Mouse (Mus musculus) layer of hippocampus, postnatal 14 days (tissue): Measurements from ENCODE around the gene Ankrd40. TPM values are rescaled to one million over a fixed set of nuclear protein-coding genes. Genes with fewer than 3 reads are reported as not detected.

Experiments
- DNase-seq, 2 experiments: peaks; one replicate each; pipeline ENCODE4 v3.0.0; 2021 to 2022; ENCODE audit warnings: low spot score in 2 of 2, mixed read lengths in 1 of 2
- total RNA-seq, 2 experiments: library from RNA; stranded (reverse); gene quantifications; 2 replicates each; pipeline ENCODE4 v1.2.3; 2021

The Ankrd40 gene
- total RNA-seq, 2 experiments from 2014 or later = 99.2 to 104 TPM

DNA sequence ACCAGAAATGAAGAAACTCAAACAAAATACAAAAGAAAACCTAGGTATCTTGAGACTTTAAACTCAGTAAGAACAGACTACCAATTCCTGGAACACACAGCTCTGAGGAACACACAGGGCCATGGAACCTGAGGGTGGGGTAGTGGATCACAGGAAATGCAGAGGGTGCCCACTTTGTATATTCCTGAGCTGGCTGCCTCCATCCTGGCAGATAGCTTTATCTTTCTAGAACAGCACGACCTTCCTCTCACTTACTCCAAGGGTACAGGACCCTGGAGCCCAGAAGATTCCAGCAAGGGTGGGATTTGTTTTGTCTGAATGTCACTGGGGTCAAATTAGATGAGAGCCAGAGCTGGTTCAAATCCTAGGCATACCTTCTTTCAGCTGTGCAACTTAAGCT is 22.5 kb downstream of the Ankrd40 start:
- DNase-seq = no peak

DNA sequence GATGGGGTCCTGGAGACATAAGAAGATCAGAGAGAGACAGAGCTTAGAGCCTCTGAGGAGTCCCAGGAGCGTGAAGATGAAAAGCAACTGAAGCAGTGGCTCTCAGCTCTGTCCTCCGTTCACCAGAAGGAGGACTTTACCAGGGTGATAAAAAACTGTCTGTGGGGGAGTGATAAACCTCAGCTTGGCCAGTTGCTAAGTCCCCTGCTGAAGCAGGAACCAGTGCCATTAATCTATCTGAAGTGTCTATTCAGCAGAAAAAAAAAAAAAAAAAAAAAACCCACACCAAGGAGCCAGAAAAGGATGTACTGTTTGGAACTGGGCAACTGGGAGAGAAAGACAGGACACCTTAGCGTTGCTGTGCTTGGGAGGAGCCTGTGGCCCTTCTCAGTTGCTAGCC is 23.3 kb downstream of the Ankrd40 start:
- no peak for DNase-seq

DNA sequence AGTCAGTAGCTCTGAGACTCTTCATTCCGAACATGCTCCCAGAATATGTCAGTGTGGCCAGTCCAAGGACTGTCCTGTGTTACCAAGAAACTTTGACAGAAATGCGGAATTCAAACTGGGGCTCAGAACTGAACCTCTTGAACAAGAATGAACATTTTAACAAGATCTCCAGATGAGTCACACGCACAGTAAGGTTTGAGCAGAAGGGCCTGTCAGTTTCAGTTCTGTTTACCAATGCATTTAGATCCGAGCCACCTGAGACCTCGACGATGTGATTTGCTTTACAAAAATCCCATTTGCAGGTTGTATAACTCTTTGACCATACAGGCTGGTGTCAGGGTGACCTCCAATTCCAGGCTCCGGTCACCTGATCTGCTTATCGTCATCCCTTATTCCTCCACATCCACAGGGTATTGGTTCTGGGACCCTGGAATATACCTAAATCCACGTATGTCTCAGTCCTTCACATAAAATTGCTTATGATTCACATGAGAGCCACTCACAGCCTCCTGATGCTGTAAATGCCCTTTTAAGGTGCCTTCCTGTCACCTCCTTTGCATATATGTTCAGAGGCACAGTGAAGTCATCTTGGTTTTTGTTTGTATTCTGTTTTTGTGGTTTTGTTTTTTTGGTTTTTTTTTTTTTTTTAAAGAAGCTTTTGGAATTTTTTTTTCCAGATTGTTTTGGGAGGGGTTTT is 27.9 kb downstream of the Ankrd40 start:
- no peak for DNase-seq

DNA sequence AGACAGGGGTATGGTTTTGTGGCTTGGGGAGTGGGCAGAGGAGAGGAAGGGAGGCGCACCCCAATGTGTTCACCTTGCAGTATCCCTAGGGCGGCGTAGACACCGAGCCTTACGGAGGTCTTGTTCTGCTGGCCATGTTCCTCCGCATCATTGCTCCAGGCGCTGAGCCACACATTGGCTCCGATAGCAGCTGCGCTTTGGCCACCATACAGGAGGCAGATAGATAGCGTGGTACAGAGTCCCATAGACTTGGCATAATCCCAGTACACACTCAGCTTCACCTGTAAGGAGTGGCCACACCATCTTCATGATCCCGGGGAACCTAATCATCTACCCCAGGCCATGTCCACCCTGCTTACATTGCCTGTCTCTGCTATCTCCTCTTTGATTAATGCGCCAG is 31.4 kb downstream of the Ankrd40 start:
- DNase-seq = no peak

DNA sequence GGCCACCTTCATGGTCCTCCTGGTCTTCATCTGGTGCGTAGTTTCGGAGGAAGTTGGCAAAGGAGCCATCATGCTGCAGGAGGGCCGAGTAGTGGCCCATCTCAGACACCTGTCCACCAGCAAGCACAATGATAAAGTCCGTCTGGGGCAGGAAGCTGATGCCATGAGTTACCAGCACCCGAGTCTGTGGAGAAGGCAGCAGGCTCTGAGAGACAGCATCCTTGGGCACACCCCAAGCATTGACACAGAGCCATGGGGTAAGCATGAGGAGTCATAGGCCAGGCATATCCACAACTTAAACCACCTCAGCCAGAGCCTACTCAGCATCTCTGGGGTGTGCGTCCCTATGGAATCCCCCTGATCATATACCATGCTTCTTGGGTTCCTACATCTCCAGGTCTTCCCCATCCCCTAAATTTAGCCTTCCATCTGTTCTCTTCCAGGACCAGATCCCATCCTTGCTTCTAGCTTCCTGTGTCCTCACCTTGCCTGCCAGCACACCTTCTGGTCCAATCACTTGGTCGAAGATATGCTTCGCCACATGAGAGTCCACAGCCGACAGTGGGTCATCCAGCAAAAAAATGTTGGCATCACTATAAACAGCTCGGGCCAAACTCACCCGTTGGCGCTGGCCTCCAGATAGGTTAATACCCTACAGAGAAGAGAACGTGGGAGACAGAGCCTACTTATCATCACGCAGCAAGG is 33.5 kb downstream of the Ankrd40 start:
- no peak for DNase-seq

DNA sequence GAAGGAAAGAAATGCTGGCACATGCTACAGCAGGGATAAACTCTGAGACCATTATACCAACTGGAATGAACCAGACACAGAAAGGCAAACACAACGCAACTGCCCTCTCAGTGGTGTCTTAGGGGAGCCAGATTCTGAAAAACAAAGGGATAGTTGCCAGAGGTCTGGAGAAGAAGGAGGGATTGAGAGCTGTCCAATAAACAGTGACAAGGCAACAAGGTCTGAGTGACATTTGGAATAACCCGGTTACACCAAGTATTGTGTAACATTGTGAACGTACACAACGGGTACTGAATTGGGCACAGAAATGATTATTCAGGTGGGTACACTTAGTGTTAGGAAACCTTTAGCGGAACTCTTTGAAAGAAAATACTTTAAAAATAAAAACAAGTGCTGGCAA is 34.3 kb downstream of the Ankrd40 start:
- no peak for DNase-seq

DNA sequence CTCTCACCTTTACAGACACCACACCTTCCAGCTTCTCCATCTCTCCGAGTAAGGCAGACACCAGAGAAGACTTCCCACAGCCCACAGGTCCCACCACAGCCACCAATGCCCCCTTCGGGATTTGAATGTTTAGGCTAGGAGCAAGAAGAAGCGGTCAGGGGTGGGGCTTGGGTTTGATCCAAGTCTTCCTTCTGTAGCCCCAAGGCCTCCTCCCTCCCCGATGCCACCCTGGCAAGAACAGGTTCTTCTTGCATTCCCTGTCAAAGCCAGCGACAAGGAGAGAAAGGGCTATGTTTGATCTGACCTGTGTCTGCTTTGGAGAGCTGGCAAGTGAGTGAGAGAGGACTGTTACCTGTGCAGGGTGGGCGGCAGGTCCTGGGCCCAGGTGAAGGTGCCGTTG is 35.9 kb downstream of the Ankrd40 start:
- no peak for DNase-seq

DNA sequence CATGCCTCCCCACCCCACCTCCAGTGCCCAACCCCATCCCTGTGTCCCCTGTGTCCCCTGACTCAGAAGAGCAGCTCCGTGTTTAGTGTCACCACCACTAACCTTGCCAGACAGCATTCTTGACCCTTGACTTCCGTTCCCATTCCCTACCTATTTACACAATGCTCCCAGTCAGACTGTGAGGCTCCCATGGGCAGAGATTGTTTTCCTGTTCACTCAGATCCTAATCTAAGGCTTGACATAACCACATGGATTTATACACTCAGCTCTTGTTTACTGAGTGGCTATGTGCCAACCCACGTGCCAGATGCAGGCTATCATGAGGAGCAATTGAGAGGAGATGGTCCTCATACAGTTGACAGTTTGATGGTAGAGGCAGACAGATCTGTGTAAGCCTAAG is 37.5 kb downstream of the Ankrd40 start:
- DNase-seq = no peak

DNA sequence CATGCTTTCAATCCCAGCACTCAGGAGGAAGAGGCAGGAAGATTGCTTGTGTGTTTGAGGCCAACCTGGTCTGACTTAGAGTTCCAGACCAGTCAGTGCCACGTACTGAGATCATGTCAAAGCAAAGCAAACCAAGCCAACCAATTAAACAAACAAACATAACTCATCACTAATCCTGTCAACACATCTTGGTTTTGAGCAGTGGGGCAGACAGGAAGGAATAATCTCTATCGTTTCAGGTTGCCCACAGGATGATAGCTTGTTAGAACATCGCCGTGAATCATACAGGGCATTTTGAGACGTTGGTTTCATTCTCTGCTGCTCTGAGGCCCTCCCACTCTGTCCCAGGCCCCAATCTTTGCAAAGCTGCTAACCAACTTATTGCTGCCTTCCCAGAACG is 42.2 kb downstream of the Ankrd40 start:
- no peak for DNase-seq

DNA sequence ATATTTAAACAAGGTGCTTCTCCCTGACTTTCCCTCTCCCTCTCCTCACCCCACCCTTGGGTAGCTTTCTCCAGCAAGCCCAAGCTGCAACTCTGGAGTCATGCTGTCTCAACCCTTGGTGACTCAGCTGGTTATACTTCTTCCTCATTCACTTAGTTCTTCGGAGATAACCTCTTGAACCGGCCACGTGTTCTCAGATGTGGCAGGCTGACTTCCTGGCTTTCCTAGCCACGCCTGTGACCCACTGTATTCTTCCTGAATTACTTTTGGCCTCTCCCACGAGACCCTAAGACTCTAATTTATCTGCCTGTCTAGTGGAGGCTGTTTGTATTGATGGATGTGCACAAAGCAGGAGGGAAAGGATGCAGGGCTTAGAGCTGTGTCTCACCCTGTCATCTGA is 43.0 kb downstream of the Ankrd40 start:
- no peak for DNase-seq

DNA sequence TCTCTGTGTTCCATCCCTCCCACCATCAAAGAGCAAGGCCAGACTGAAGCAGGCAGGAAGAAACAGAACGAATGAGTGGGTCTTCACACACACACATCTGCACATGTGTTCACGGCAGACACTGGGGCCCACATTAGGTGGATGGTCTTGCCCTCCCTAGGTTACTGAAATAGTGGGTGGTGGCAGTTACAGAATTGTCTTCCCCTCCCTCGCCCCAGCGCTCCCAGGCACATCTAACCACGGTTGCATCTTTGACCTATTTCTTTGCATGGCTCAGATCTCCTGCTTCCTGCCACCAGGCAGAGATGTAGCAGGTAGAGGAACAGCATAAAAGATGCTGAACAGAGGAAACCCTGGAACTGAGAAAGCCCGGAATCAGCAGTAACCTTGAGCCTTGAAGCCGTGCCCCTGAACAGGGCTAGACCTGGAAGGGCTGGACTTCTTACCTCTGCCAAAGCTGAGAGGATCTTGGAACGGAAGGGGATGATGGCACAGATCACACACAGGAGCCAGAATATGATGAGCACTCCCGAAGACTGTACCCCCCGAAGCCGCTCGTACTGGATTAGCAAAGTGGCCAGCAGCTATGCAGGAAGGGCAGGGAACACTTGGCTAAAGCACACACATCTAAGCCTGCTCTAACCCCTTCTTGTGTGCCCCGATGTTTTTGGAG is 46.6 kb downstream of the Ankrd40 start:
- no peak for DNase-seq

DNA sequence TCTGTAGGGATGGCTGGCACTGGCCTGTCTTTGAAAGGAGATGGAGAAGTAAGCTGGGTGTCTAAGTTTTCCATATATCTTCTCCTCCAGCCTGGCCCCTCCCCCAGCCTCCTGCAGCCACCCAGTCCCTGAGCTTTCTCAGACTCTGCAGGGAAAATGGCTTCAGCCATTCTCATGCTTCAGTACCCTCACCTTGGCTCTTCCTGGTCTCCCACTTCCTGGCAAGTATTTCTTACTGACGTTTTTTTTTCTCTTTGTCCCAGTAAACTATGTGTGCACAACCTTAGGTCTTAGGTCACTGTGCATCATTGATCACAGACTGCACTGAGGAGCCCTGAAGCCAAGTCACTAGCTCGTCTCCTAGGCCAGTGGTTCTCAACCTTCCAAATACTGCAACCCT is 51.3 kb downstream of the Ankrd40 start:
- no peak for DNase-seq

DNA sequence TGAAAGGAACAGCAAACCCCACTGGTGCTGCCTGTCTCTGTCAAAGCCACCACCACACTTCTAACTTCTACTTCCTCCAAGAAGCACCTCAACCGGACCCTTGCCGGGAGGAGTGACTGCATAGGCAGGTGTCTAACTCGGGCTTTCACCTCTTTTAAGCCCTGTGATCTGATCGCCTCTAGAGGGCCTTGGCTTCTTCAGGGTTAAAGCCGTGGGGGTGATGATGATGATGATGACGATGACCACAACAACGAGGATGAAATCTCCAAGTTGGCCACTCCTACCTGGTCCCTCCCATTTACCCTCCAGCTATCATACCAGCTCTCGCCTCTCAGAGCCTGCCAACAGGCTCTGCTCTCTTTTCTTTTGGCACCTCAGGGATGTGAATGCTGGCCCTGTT is 51.9 kb downstream of the Ankrd40 start:
- DNase-seq = no peak

DNA sequence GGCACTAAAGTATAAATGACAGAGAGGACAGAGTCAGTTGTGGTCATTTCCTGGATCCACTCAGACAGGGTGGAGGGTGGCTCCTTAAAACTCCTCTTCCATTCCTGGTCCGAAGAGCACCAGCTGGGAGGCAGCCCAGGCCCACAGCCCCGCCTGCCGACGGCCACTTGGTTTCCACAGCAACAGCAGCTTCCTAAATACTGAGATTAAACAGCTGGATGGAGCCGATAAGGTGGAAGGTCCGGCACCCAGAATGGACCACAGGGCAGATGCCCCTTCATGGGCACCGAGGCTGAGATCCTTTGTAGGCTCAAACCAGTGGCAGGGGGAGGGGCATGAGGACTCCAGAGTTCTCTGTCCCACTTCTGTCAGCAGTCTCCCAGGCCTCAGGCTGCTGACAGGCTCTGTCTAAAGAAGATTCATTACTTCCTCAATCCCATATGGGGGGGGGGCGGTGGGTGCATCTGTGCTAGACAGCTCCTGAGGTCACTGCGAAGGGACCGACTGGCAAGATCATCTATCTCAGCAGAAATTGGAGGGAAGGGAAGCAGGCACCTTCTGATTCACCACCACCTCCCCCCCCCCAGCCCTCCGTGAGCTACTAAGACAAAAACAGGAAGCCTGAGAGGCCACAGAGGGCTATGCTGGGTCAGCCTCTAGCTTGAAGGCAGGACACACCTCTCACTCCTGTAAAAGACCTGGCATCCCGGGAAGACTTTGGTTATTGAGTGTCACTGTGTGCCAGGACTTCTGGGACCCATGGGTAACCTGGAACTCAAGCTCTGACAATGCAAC is 58.4 kb downstream of the Ankrd40 start:
- DNase-seq = no peak

DNA sequence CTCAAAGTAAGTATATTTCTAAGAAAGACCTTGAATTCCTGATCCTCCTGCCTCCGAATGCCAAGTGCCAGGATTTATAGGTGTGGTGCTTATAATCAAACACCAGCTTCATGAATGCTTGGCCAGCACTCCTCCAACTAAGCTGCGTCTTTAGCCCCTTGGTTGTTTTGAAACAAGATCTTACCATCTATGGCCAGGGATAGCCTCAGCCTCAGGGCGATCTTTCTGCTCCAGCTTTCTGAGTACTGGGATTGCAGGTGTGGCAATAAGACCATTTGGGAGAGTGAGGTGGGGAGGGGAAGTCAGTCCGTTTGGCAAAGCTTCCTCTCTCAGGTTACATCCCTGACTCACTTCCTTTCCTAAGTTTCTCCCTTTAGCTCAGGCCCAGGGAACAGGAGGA is 60.0 kb downstream of the Ankrd40 start:
- no peak for DNase-seq

DNA sequence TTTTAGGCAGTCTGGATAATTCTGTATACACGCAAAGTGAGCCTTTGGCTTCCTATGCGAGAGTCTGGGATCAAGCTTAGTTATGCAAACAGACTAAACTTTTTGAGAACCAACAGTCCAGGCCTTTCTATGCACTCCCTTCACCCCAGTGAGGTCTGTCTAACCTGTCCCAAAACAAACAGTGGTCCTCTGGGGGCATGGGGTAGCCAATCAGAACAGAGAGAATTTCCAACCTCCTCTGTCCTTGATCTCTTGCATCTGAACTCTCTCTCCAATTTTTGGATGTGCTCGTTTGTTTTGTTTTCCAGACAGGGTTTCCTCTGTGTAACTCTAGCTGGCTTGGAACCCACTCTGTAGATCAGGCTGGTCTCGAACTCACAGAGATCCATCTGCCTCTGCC is 61.2 kb downstream of the Ankrd40 start:
- DNase-seq = no peak

DNA sequence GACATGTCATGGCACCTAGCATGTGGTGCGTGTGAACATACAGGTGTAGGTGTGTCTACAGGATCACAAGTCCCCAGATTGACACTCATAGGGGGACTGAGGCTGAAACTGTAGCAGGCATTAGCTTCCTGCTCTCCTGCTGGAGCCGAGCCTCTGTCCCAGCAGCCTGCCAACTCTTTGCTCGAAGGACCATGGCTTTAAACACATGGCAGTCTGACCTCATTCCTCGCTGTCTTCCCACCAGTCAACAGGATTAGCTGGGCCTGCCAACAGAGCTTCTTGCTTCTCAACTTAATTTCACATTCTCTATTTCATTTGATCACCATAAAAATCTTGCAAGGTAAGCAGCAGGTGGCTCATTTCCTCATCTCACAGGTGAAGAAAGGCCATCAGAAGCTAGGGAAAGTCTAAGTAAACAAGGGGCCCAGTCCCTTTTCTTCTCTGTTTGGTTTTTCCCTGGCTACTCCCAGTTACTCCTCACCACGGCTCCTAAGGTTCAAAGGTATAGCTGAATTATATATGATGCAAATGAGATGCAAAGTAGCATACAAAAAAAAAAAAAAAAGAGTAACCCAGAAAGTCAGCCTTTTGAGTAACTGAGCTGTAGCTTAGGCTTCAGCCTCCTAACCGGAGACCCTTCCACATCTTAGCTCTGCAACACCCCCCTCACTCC is 62.1 kb downstream of the Ankrd40 start:
- no peak for DNase-seq

DNA sequence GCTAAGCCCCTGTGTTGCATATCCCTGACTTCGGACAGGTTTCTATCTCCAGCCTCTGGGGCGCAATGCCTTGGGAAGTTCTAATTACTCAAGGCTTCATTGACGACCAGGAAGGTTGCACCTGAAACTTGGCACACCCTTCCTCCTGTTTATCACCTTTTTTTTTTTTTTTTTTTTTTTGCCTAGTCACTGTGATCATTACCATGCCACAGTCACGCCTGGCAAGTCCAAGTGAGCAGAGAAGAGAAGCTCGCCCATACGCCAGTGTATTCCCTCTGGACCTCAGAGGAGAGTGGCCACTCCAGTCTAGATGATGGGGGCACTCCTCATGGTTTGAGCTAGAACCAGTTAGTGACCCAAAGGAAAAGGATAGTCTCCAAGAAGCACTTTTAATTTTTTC is 63.0 kb downstream of the Ankrd40 start:
- no peak for DNase-seq
